Mouse (Mus musculus) thymus, postnatal 36 days (tissue): Measurements from ENCODE around the gene Cdhr4.

Experiments
- DNase-seq, 2 experiments: peaks; one replicate each; pipeline ENCODE4 v3.0.0; 2022; ENCODE audit warnings: mixed read lengths in 2 of 2

The Cdhr4 gene

DNA sequence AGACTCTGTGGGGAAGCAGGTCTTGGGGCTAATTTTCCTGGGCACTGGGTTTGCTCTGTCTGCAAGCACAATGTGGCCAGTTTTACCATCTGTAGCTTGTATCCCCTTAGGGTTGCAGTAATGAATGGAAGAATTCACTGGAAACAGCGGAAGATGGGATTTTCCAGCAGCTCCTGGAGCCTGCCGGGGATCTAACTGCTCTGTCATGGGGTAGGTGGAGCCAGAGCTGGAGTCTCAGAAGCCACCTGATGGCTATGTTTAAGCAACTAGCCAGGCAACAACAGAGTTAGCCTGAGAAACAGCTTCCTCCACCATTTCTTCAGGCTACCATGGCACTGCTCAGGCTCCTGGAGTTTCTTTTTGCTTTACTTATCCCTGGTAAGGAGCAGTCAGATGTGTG lies at the start of gene Cdhr4:
TSS of gene Cdhr4 (plus strand) at position 301 of the 400 bp plus-strand sequence.
- DNase-seq: no peak

DNA sequence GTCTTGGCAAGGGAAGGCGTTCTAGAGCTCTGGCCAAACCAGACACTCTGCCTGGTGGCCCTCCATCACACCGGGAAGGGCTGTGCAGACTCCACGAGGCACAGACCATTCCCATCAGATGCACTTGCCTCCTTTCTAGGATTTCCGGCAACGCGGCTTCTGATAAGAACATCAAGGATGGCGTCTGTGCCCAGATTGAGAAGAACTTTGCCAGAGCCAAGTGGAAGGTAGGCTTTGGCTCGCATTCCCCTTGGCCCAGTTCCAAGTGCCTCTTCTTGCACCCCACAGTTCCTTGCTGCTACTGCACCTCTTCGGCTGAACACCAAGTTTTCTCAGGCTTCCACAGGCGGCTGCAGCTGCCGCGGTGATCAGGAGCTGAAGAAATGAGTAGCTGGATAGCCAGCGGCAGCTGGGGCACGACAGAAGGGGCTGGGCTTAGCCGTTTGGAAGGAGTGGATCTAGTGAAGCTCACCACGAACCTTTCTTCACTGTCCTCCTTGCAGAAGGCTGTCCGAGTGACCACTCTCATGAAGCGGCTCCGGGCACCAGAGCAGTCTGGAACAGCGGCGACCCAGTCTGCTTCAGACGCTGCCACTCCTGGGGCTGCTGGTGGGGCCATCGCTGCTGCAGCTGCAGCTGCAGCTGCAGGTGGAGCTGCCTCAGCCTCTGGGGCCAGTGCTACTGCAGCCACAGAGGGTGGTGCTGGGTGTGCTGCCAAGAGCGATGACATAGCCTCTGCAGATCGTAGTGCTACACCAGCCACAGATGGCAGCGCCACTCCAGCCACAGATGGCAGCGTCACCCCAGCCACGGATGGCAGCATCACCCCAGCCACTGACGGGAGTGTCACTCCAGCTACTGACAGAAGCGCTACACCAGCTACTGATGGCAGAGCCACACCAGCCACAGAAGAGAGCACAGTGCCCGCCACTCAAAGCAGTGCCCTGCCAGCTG lies 44.8 kb upstream of the Cdhr4 start:
- DNase-seq: no peak

DNA sequence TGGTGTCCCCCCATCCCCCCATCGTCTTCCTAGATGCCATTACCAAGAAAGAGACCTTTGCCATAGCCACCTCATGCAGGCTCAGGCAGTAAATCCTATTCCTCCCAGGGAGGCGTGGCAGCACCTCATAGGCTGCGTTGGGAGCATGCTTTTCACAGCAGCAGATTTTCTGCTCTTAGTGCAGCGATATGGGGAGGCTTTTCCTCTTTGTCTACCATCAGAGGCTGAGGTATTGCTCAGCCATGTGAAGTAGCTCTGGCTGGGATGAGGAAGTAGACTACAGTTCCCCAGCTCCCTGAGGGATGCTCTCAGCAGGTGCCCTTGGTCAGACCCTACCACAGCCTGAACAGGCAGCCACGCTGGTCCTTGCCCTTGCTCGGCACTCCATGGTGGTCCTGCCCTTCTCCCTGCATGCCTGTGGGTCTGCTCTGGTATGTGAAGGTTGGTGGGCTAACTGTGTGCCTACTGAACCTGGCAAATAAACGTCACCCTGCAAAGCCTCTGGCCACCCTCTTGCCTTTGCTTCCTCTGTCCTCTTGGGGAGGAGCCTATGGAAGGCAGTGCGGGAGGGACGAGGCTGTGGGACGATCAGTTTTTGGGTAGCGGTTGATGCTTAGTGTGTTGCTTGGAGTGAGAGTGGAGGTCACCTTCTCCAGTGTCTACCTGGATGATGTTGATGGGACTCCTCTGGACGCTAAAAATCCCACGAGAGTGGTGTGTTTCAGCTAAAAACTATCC lies 42.9 kb upstream of the Cdhr4 start:
- no peak for DNase-seq

DNA sequence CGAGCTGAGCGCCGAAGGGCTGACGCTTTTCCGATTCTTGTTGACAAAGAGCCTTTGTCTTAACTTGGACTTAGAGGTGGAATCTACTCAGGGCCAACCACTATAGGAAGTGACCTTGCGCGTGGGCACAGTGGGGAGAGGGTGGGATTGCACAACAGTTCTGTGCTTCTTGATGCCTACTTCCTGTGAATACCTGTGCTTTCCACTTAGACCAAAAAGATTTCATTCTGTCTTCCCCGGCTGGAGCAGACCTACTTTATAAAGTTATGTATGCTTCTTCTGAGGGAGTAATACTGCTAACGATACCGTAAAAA lies 42.4 kb upstream of the Cdhr4 start, which contains the start of gene Traip:
TSS of gene Traip (plus strand) at position 215 of the 314 bp plus-strand sequence.
- DNase-seq: no peak

- peak; percentile 85 to 86 for DNase-seq
Observed at GRCm38 (mm10) chr9:107950460-107951355, 41.6 kb upstream of the Cdhr4 start.

DNA sequence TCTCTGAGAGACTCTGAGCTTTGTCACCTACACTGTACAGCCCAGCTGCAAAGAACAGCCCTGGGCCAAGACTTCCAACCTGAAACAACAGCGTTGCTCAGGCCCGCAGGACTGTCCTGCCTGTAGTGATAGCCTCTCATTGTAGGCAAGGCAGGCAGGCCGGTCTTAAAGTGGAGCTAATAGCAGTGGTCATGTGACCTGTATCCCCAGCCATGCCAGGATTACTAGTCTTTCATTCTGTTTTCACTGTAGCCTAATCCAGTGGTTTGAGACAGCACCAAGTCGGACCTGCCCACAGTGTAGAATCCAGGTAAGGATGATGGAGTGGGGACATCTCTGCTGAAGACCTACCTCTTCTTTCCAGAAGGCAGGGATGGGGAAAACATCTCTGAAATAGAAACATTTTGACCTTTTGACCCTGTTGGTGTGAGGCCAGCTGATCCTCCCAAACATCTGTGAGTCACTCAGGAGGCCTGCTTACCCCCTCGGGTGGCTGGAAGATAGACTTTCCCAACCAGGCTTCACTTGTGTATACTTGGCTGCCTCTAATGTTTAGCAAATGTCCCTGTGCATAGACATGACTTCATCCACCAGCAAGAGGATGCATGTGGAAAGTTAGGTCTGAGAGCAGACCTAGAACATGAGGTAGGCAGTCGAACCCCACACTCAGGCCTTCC lies 36.5 kb upstream of the Cdhr4 start:
- DNase-seq: no peak

DNA sequence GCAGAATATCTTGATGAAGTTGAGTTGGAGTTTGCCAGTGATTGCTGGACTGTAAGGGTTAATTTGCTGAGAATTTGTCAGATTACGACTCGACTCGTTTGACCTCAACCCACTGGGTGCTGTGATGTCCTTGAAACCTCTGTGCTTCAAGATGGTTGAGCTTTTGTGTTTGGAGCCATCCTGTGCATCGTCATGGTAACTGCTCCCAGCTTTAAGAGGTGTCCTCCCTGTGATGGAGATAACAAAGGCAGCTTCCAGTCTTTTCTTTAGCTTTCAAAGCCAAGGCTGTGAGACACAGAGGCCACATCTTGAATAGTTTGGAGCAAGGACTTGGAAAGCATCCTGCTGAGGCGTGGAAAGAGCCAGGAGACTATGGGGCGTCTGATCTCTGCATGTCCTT lies 35.2 kb upstream of the Cdhr4 start:
- no peak for DNase-seq

GRCm38 (mm10) chr9:107959896-107960295 lies 32.4 kb upstream of the Cdhr4 start:
- DNase-seq: no peak

GRCm38 (mm10) chr9:107960928-107961327 lies 31.4 kb upstream of the Cdhr4 start:
- no peak for DNase-seq

DNA sequence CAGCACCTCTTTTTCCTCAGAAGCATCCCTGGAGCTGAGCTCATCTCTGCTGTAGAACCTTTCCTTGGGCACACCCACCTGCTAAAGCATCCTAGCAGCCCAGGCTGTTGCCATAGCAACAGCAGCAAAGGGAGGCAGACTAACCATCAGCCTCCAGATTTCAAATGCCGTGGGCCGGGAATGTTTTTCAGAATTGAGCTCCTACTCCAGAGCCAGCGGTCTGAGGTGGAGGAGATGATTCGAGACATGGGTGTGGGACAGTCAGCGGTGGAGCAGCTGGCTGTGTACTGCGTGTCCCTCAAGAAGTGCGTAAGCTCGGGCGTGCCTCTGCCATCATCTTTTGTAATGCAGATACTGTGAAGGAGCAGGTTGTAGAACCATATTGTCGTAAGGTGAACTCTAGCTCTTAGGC lies 30.9 kb upstream of the Cdhr4 start:
- no peak for DNase-seq

GRCm38 (mm10) chr9:107961881-107962280 lies 30.4 kb upstream of the Cdhr4 start:
- no peak for DNase-seq

- no peak for DNase-seq
Observed at GRCm38 (mm10) chr9:107962916-107963315, 29.4 kb upstream of the Cdhr4 start.

DNA sequence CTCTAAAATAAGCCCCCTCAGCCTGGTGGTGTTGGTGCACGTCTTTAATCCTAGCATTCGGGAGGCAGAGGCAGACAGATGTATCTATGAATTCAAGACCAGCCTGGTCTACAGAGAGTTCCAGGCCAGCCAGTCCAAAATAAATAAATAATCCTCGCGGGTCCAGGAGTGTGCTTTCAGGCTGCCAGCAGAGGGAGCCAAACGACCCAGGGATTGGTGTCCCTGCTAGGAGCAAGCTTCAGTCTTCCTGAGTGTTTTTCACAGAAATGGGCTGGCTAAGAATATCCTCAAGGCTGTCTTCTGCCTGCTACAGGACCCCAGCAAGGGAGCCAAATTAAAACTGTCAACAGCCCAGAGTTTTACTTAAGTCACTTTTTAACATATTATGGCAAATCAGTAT lies 28.6 kb upstream of the Cdhr4 start:
- peak; percentile 67 to 74 for DNase-seq

DNA sequence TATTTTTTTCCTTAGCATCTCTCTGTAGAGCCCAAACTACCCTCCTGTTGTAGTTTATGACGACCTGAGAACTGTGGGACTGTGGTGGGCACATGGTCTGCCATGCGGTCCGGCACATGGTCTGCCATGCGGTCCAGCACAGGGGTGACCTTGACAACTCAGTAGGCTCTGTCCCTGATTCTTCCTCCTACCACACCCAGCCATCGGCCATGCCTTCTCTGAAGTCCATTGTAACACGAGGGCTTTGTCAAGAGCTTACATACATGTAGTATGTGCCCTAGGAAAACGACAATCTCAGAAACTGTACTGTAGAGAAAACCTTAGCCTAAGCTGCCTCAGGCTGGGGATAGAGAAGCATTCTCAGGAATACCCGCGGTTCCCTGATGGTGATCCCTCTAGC lies 27.6 kb upstream of the Cdhr4 start:
- no peak for DNase-seq

- no peak for DNase-seq
Observed at GRCm38 (mm10) chr9:107966676-107967075, 25.6 kb upstream of the Cdhr4 start.

- DNase-seq: no peak
Observed at GRCm38 (mm10) chr9:107967437-107967836, 24.9 kb upstream of the Cdhr4 start.

DNA sequence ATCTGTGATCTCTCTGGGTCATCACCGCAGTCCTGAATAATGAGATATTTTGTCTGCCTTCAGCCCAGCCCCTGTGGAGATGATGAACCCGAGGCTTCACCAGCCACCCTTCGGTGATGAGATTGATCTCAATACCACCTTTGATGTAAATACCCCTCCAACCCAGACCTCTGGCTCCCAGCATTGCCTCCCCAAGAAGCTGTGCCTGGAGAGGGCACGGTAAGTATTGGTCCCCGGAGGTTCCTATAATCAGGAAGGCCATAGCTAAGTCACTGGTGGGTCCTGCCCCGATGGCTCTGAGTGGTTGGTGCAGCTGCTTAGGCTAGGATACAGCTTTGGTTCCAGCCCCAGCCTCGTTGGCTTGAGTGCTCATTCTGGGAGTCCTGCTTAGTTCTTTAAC lies 23.8 kb upstream of the Cdhr4 start:
- no peak for DNase-seq

DNA sequence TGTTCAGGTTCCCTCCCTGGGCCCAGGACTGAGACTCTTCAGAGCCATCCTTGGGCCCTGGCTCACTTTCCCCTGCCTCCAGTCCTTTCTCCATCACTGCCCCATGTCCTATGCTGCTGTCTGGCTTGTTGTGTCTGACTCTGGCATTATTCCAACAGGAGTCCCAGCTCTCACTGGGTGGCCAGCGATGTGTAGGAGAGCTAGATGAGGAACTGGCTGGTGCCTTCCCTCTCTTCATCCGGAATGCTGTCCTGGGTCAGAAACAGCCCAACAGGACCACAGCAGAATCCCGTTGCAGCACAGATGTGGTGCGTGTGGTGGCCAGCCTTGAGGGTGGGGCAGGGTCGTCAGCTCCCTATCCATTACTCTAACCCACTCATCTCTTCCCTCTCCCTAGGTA lies 22.0 kb upstream of the Cdhr4 start:
- DNase-seq: no peak

DNA sequence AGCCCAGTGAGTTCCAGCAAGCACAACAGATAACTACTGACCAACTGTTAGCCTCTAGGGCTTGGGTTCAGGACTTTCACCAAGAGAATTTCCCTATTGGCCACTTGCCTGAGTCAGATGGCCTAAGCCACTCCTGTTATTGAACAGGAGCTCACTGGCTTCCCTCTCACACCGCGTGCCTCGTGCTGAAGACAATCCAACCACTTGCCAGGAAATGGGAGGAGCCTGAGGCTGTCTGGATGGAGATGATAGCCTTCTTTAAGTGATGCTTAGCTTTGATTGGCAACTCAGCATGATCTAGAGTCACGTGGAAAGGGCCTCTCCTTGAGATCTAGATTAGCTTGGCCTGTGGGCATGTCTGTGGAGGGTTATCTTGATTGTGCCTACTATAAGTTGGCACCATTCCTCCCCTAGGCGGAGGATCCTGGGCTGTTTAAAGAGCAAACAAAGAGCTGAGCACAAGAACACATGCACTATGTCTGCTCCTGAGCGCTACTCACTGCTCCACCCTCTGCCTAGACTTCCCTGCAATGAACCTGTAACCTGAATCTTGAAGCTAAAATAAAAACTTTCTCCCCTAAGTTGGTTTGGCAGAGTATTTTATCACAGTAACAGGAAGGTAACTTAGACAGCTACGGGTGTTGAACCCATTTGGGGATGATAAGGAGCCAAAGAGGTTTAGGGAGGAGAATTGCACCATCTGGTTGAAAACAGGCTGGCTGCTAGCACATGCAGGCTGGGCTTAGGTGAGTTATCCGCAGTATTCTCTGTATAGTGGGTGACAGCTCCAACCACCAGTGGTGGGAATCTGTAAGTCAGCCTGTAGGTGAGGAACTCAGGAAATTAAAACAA lies 20.4 kb upstream of the Cdhr4 start:
- no peak for DNase-seq

DNA sequence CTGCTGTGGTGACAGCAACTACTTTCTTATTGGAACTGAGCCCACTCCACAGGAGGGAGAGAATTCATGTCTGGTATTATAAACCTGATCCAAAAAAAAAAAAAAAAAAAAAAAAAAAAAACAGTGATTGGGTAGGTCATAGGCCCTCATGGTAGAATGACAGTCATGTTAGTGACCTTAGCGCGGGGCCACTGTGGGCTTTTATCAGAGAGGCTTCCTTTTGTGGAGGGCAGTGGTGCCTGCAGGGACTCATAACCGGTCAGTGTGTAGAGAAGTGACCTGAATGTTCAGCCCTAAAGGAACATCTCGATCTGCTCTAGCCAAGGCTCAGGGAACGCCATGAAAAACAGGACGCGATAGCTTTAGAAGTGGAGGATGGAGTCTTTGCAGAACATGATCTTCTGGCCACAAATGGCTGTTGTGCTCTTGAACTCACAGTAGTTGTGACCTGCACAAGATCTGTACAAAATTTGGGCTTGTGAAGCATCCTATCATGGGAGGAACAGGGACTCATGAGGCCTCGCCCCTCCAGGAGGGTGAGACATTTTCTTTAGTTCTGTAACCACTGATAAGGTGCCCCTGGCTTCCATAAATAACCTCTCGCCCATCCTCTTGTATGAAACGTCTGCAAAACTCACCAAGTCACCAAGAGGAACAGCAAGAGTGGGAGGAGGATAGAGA lies 17.7 kb upstream of the Cdhr4 start:
- DNase-seq: no peak
